Mouse (Mus musculus): ENCODE results near the gene Dock6. TPM values are rescaled to one million over a fixed set of nuclear protein-coding genes. Genes with fewer than 3 reads are reported as not detected.
"Not testable (repeated sequence)": the region's sequence is repeated elsewhere in the genome, so short reads cannot be mapped to it uniquely, and the experiment has no call there.

Gene Dock6
- total RNA-seq, 2 experiments from 2014 or later, result 15.8 to 18.1 TPM

DNA sequence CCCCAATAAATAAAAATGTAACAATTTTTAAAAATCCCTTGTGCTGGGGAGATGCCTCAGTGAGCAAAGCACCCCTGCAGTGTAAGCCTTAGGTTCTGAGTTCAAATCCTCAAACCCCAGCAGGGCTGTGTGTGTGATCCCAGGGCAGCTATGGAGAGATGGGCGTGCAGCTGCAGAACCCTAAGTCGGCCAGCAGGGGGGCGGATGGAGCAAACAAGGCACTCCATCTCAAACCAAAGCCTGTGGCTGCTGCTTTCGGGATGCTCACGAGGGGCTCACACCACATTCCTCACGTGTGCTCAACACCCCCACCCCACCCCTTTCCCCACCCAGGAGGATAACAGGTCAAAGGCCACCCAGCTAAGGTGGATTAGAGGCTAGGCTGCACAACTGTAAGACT is 65.5 kb downstream of the Dock6 start:
- Histone ChIP-seq H3K27ac (no peak overlapping the region), H3K4me3 (no peak overlapping the region)
- intact Hi-C loops (cut with DNase I), result loop anchor here (1.0 kb wide), 1 partner anchor 17 kb away; no protein-coding TSS in a partner anchor
- TF ChIP-seq CTCF (IDR thresholded peaks at IDR 0.05), result peak; percentile 79
- peak; percentile 55 to 60 for DNase-seq (ENCODE audit: extremely low spot score in 1 of 2, low spot score in 2 of 2)

GRCm38 (mm10) chr9:21786309-21786708 is 66.1 kb downstream of the Dock6 start:
- intact Hi-C loops (cut with DNase I); H3K27ac ChIP-seq; H3K4me3 ChIP-seq; DNase-seq (ENCODE audit: extremely low spot score in 1 of 2, low spot score in 2 of 2): not testable (repeated sequence)

- TF ChIP-seq CTCF (IDR thresholded peaks at IDR 0.05), result no peak
- H3K4me3 ChIP-seq, result no peak overlapping the region
- no peak for DNase-seq (ENCODE audit: extremely low spot score in 1 of 2, low spot score in 2 of 2)
- intact Hi-C loops (cut with DNase I), result no loop called here
- no peak overlapping the region for H3K27ac ChIP-seq
Measured at GRCm38 (mm10) chr9:21784517-21785307, 67.7 kb downstream of the Dock6 start.

- no peak for DNase-seq (ENCODE audit: extremely low spot score in 1 of 2, low spot score in 2 of 2)
- TF ChIP-seq CTCF (IDR thresholded peaks at IDR 0.05), result no peak
- Histone ChIP-seq H3K27ac (no peak overlapping the region), H3K4me3 (no peak overlapping the region)
- intact Hi-C loops (cut with DNase I), result no loop called here
Measured at GRCm38 (mm10) chr9:21781657-21782468, 70.6 kb downstream of the Dock6 start.

DNA sequence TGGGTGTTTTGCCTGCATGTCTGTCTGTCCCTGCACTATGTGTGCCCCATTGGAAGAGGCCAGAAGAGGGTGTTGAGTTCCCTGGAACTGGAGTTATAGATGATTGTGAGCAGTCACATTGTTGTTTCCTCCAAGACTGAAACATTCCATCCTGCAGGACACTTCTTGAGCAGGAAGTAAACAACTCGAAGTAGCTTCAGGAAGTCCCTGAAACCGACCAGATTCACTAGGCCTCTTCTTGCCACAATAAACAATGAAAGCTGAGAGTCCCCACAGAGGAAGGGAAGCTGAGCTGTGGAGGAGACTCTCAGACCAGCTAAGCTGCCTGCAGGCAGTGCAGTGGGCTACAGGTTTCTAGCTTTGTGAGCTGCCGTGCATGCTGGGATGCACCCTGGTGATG is 74.7 kb downstream of the Dock6 start:
- Histone ChIP-seq H3K4me3 (no peak overlapping the region), H3K27ac (no peak overlapping the region)
- intact Hi-C loops (cut with DNase I), result no loop called here
- no peak for DNase-seq (ENCODE audit: extremely low spot score in 1 of 2, low spot score in 2 of 2)
- TF ChIP-seq CTCF (IDR thresholded peaks at IDR 0.05), result no peak

- intact Hi-C loops (cut with DNase I), result no loop called here
- TF ChIP-seq CTCF (IDR thresholded peaks at IDR 0.05), result no peak
- H3K4me3 ChIP-seq, result no peak overlapping the region
- DNase-seq (ENCODE audit: extremely low spot score in 1 of 2, low spot score in 2 of 2), result no peak
- no peak overlapping the region for H3K27ac ChIP-seq
Measured at GRCm38 (mm10) chr9:21774353-21774752, 78.1 kb downstream of the Dock6 start.

DNA sequence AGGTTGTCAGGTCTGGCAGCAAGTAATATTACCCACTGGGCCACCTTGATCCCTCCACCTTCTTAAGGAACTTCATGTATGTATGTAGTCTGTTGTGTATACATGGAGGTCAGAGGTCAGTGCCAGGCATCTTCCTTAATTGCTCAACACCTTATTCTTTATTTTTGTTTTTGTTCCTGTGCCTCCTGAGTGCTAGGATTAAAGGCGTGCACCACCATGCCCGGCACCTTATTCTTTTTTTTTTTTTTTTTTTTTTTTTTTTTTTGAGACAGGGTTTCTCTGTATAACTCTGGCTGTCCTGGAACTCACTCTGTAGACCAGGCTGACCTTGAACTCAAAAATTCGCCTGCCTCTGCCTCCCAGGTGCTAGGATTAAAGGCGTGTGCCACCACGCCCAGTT is 79.0 kb downstream of the Dock6 start:
- DNase-seq (ENCODE audit: extremely low spot score in 1 of 2, low spot score in 2 of 2); H3K4me3 ChIP-seq; H3K27ac ChIP-seq; intact Hi-C loops (cut with DNase I): not testable (repeated sequence)

DNA sequence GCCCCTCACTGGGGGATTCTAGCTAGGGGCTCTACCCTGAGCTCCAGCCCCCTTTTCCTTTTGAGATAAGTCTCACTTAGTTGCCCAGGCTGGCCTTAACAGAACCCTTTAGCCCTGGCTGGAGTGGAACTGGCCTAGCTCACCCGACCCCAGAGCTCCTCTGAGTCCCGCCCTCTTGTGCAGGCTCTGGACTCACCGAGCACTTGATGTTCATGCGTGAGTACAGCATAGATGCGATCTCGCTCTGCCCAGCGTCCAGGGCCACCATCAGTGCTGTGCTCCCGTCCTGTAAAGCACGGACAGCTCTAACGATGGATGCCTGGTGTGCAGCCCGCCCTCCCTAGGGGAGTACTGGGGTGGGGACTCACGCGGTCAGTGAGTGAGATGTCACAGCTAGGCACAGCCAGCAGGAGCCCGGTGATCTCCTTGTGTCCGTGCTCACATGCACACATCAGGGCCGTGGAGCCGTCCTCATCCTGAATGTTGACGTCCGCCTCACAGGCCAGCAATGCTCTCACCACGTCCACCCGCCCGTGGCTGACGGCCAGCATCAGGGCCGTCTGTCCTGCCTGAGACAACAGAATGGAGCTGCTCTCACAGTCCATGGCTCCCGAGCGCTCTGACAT is 82.8 kb downstream of the Dock6 start:
- DNase-seq (ENCODE audit: extremely low spot score in 1 of 2, low spot score in 2 of 2), result no peak
- Histone ChIP-seq H3K4me3 (no peak overlapping the region), H3K27ac (no peak overlapping the region)
- TF ChIP-seq CTCF (IDR thresholded peaks at IDR 0.05), result no peak
- intact Hi-C loops (cut with DNase I), result no loop called here

GRCm38 (mm10) chr9:21768511-21769411 is 83.7 kb downstream of the Dock6 start:
- no peak overlapping the region for H3K4me3 ChIP-seq
- DNase-seq (ENCODE audit: extremely low spot score in 1 of 2, low spot score in 2 of 2), result no peak
- TF ChIP-seq CTCF (IDR thresholded peaks at IDR 0.05), result no peak
- H3K27ac ChIP-seq, result no peak overlapping the region; the same call in 1 of the 2 replicates
- intact Hi-C loops (cut with DNase I), result no loop called here

GRCm38 (mm10) chr9:21767896-21768295 is 84.5 kb downstream of the Dock6 start:
- intact Hi-C loops (cut with DNase I), result no loop called here
- DNase-seq (ENCODE audit: extremely low spot score in 1 of 2, low spot score in 2 of 2), result no peak
- H3K27ac ChIP-seq, result no peak overlapping the region
- no peak overlapping the region for H3K4me3 ChIP-seq
- no peak for TF ChIP-seq CTCF (IDR thresholded peaks at IDR 0.05)
